Mouse (Mus musculus) heart, adult 18-20 months (tissue): Measurements from ENCODE around the gene Rapgef1. TPM values are rescaled to one million over a fixed set of nuclear protein-coding genes. Genes with fewer than 3 reads are reported as not detected.

Experiments used
- DNase-seq, 2 experiments: peaks; one replicate each; pipeline ENCODE4 v3.0.0; 2021 to 2022; ENCODE audit warnings: mixed read lengths in 1 of 2
- total RNA-seq, 2 experiments: library from RNA; stranded (reverse); gene quantifications; 2 replicates each; pipeline ENCODE4 v1.2.3; 2021

Gene Rapgef1
- total RNA-seq, 2 experiments from 2014 or later: 100.0 to 108 TPM

GRCm38 (mm10) chr2:29672746-29673536 lies 53.4 kb downstream of the Rapgef1 start:
- DNase-seq: peak in 1 of 2 experiments; percentile 61

GRCm38 (mm10) chr2:29674087-29674486 lies 54.6 kb downstream of the Rapgef1 start:
- DNase-seq: no peak

- DNase-seq: no peak
Measured at GRCm38 (mm10) chr2:29674545-29674944, 55.0 kb downstream of the Rapgef1 start.

GRCm38 (mm10) chr2:29675846-29676245 lies 56.3 kb downstream of the Rapgef1 start:
- DNase-seq: peak; percentile 49 to 69

- DNase-seq: no peak
Measured at GRCm38 (mm10) chr2:29676513-29676912, 57.0 kb downstream of the Rapgef1 start.

- no peak for DNase-seq
Measured at GRCm38 (mm10) chr2:29677842-29678241, 58.3 kb downstream of the Rapgef1 start.

GRCm38 (mm10) chr2:29678524-29678923 lies 59.0 kb downstream of the Rapgef1 start:
- DNase-seq: peak in 1 of 2 experiments; percentile 37

GRCm38 (mm10) chr2:29679710-29680584 lies 60.4 kb downstream of the Rapgef1 start:
- no peak for DNase-seq

- no peak for DNase-seq
Measured at GRCm38 (mm10) chr2:29683261-29683999, 63.9 kb downstream of the Rapgef1 start.

GRCm38 (mm10) chr2:29684498-29684897 lies 65.0 kb downstream of the Rapgef1 start:
- DNase-seq: no peak

- no peak for DNase-seq
Measured at GRCm38 (mm10) chr2:29689014-29689413, 69.5 kb downstream of the Rapgef1 start.

GRCm38 (mm10) chr2:29689495-29689894 lies 70.0 kb downstream of the Rapgef1 start:
- no peak for DNase-seq

GRCm38 (mm10) chr2:29691068-29691467 lies 71.5 kb downstream of the Rapgef1 start:
- no peak for DNase-seq

- no peak for DNase-seq
Measured at GRCm38 (mm10) chr2:29691507-29691906, 72.0 kb downstream of the Rapgef1 start.

GRCm38 (mm10) chr2:29692192-29692591 lies 72.7 kb downstream of the Rapgef1 start:
- DNase-seq: no peak

- no peak for DNase-seq
Measured at GRCm38 (mm10) chr2:29696207-29696800, 76.8 kb downstream of the Rapgef1 start.

- no peak for DNase-seq
Measured at GRCm38 (mm10) chr2:29698421-29699290, 79.1 kb downstream of the Rapgef1 start.

- no peak for DNase-seq
Measured at GRCm38 (mm10) chr2:29700898-29701297, 81.4 kb downstream of the Rapgef1 start.

GRCm38 (mm10) chr2:29701393-29701792 lies 81.9 kb downstream of the Rapgef1 start:
- DNase-seq: no peak

GRCm38 (mm10) chr2:29702189-29702588 lies 82.7 kb downstream of the Rapgef1 start:
- no peak for DNase-seq
